Mouse (Mus musculus) gastrocnemius, postnatal 10 days (tissue): Measurements from ENCODE around the gene Serpina1a. TPM values are rescaled to one million over a fixed set of nuclear protein-coding genes. Genes with fewer than 3 reads are reported as not detected.
"Not testable (repeated sequence)": the region's sequence is repeated elsewhere in the genome, so short reads cannot be mapped to it uniquely, and the experiment has no call there.

ENCODE experiments used
- DNase-seq: peaks from one replicate; pipeline ENCODE4 v3.0.0; 2021; ENCODE audit warnings: mixed read lengths
- long read RNA-seq, 2 experiments: library from polyadenylated mRNA; stranded (forward); transcript quantifications; one replicate each; pipeline ENCODE4 v2.0.0; 2021
- total RNA-seq, 2 experiments: library from RNA; stranded (reverse); gene quantifications; 2 replicates each; pipeline ENCODE4 v1.2.3; 2021

Serpina1a gene
- 1 to 10 TPM in 1 of 2 experiments, not detected in 1; 1.9 TPM for total RNA-seq
- long read RNA-seq, experiment 1, result 0 reads
- long read RNA-seq, experiment 2, result 0 reads

- not testable (repeated sequence) for DNase-seq
These were observed at the start of gene Serpina1a for GRCm38 (mm10) chr12:103863101-103863974. Gene Serpina1a, minus strand, starts transcription at chr12:103863562.

GRCm38 (mm10) chr12:103909181-103909580, 45.8 kb upstream of the Serpina1a start:
- DNase-seq, result not testable (repeated sequence)

- not testable (repeated sequence) for DNase-seq
These were observed 44.4 kb upstream of the Serpina1a start for GRCm38 (mm10) chr12:103907746-103908145.

GRCm38 (mm10) chr12:103904837-103905340, 41.5 kb upstream of the Serpina1a start, which contains the start of gene Serpina1c:
Gene Serpina1c, minus strand, starts transcription at chr12:103904887.
- DNase-seq, result not testable (repeated sequence)

GRCm38 (mm10) chr12:103901929-103902328, 38.6 kb upstream of the Serpina1a start:
- not testable (repeated sequence) for DNase-seq

GRCm38 (mm10) chr12:103866873-103867272, 3.5 kb upstream of the Serpina1a start:
- DNase-seq, result not testable (repeated sequence)

GRCm38 (mm10) chr12:103860976-103861375, 2.4 kb downstream of the Serpina1a start:
- no peak for DNase-seq

GRCm38 (mm10) chr12:103860571-103860970, 2.8 kb downstream of the Serpina1a start:
- not testable (repeated sequence) for DNase-seq

- not testable (repeated sequence) for DNase-seq
These were observed 3.8 kb downstream of the Serpina1a start for GRCm38 (mm10) chr12:103859584-103859983.

GRCm38 (mm10) chr12:103853032-103853431, 10.3 kb downstream of the Serpina1a start:
- DNase-seq, result not testable (repeated sequence)

GRCm38 (mm10) chr12:103830273-103830672, 33.1 kb downstream of the Serpina1a start, which contains the start of gene Serpina1b:
Gene Serpina1b, minus strand, starts transcription at chr12:103830373.
- DNase-seq, result not testable (repeated sequence)

GRCm38 (mm10) chr12:103827661-103828372, 35.5 kb downstream of the Serpina1a start:
- not testable (repeated sequence) for DNase-seq

- DNase-seq, result not testable (repeated sequence)
These were observed 39.5 kb downstream of the Serpina1a start for GRCm38 (mm10) chr12:103823826-103824225.

Other genes starting within 250 kb of the Serpina1a start
- gene Serpina10, start 232.1 kb downstream of the Serpina1a start, total RNA-seq, result not detected
- gene Serpina6, start 206.3 kb downstream of the Serpina1a start, total RNA-seq, result under 1 TPM in 1 of 2 experiments, not detected in 1; 0.16 TPM
- gene Serpina16, start 187.4 kb downstream of the Serpina1a start, total RNA-seq, result not detected
- not detected for gene Serpina1f, start 168.0 kb downstream of the Serpina1a start, total RNA-seq
- 1 to 10 TPM in 1 of 2 experiments, not detected in 1; 2.1 TPM for gene Serpina1d, start 90.0 kb downstream of the Serpina1a start, total RNA-seq
- 1 to 10 TPM in 1 of 2 experiments, under 1 TPM in 1; 0.73 to 4.5 TPM for gene Serpina1b, start 33.2 kb downstream of the Serpina1a start, total RNA-seq
- 1 to 10 TPM in 1 of 2 experiments, not detected in 1; 2.1 TPM for gene Serpina1c, start 41.3 kb upstream of the Serpina1a start, total RNA-seq
- under 1 TPM in 1 of 2 experiments, not detected in 1; 0.93 TPM for gene Serpina1e, start 95.4 kb upstream of the Serpina1a start, total RNA-seq
- not detected for gene Serpina11, start 126.4 kb upstream of the Serpina1a start, total RNA-seq
- gene Serpina9, start 150.2 kb upstream of the Serpina1a start, total RNA-seq, result not detected
- not detected for gene Serpina12, start 180.9 kb upstream of the Serpina1a start, total RNA-seq
- gene Serpina5, start 237.6 kb upstream of the Serpina1a start, total RNA-seq, result not detected
- not detected for gene Serpina3a, start 249.2 kb upstream of the Serpina1a start, total RNA-seq